In genomic region chr9:96583076-96583475, GRCm38 (mm10) we compare ENCODE assay signal across 17 mouse cellular contexts. TPM values are rescaled to one million over a fixed set of nuclear protein-coding genes. Genes with fewer than 3 reads are reported as not detected.
A peak's percentile ranks its signal among the peaks of the same experiment; 100 is the strongest.
DNase-seq lines count a peak whose midpoint lies in the region.
"Had no signal": no experiment of that assay in that cellular context is flagged by ENCODE, and none has a peak within 500 bp of the region (broad histone marks: within the 10 kb centered on the region; RNA-seq: fewer than 3 reads in every experiment).

No protein-coding gene starts in this region.

- no peaks in the 10 kb centered on the region for H3K27me3 ChIP-seq in splenic B cell, adult 2 months (ENCODE audit: control insufficient read depth, insufficient read depth, low read length, poor library complexity, severe bottlenecking)
- H3K27me3 ChIP-seq: embryonic facial prominence, embryonic 13.5 days; intestine, embryonic 15.5 days; midbrain, embryonic 12.5 days had no signal

- peaks cover 7% of the 10 kb centered on the region; the same call in 1 of the 2 replicates for H3K36me3 ChIP-seq in splenic B cell, adult 2 months (ENCODE audit: control insufficient read depth, insufficient read depth, low read length, poor library complexity, severe bottlenecking)
- H3K36me3 ChIP-seq: intestine, embryonic 15.5 days had no signal

- DNase-seq in B cell, adult 2 months, result peak; percentile 12 to 31
- DNase-seq in Muller cell, postnatal 12 days (ENCODE audit: inconsistent ontology term), result peak; percentile 68
- peak; percentile 81 for DNase-seq in induced T-regulatory cell, adult 2 months (ENCODE audit: low read depth)
- DNase-seq in splenic B cell, adult 2 months (ENCODE audit: low read depth, low spot score), result peak; percentile 49
- DNase-seq in urinary bladder, adult 18-20 months (ENCODE audit: low spot score in 2 of 2), result no peak
- DNase-seq in MN1 (ENCODE audit: low spot score), result no peak
- no peak for DNase-seq in gastrocnemius, postnatal 4 days (ENCODE audit: low spot score in 2 of 2)
- DNase-seq: adrenal gland, adult 2 months; cerebellum, postnatal 10 days; heart, postnatal 36 days; kidney, postnatal 25 days; lung, embryonic 14.5 days had no signal

RNA-seq across cellular contexts. Expression of gene Rasa2, which starts 48.3 kb away (rescaled TPM):
- total RNA-seq in gastrocnemius, postnatal 4 days (2021), result 1 to 10 TPM; 9.7 to 9.8 TPM

RNA-seq across cellular contexts. Expression of gene Gm28729, which starts 58.0 kb away (rescaled TPM):
- total RNA-seq in gastrocnemius, postnatal 4 days (2021), result 1 to 10 TPM in 1 of 2 experiments, under 1 TPM in 1; 0.66 to 1.0 TPM
- total RNA-seq: heart, adult 8-10 months; heart, postnatal 36 days; MEL had no signal

Comparison
In these comparisons a context has a peak if more than half of its experiments do, and no peak if none do; other contexts are left out.
1. DNase-seq: peak in B cell, adult 2 months (2 of 2), Muller cell, postnatal 12 days (single experiment), induced T-regulatory cell, adult 2 months (single experiment) and splenic B cell, adult 2 months (single experiment); none in urinary bladder, adult 18-20 months (0 of 2), MN1 (single experiment) and gastrocnemius, postnatal 4 days (0 of 2).